Mouse (Mus musculus): ENCODE measurements at regions not wholly inside any gene's neighbourhood (a gene's known extent, or its start where the extent isn't known, plus 50 kb on each side); places are given as distances from the start of the nearest gene placed in this dataset.

DNA sequence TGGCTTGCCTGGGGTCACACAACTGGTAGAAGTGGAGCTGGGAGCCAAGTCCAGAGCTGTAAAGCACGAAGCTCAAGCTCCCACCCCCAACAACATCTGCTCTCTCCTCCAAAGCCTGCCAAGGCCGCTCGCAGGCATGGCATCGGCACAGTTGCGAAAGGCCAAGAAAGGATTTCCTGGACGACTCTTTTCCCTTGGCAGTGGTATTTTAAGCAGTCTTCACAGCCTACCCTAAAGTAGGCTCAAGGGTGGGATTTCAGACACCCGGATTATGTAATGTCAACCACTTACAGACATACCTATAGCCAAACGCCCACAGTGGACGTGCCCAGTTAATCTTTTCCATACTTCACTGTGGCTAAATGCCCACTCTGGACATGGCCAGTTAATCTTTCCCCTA lies 162.6 kb downstream of the Inhbb start:
- DNase-seq (ENCODE audit: low read depth, low spot score): no peak

DNA sequence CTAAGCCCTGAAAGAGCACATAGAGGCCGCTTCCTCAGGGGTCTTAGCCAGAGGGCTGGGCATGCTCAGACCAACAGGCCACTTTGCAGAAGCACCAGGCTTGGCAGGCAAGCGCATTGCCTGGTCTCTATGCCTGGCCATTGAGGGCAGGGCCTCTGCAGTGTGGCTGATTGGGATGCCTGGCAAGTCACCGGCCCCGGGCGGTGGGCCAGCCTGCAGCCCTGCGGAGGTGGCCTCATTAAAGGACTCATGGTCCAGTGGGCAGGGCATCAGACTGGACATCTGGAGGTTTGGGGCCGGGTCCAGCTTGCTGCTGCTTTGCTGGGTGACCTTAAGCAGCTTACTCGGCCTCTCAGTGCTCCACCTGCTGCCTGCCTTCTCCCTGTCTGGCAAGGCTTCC lies 165.3 kb downstream of the Inhbb start:
- no peak for DNase-seq (ENCODE audit: low read depth, low spot score)

- no peak for DNase-seq (ENCODE audit: low read depth, low spot score)
Observed at GRCm38 (mm10) chr1:119256097-119256473, 166.0 kb downstream of the Inhbb start.

DNA sequence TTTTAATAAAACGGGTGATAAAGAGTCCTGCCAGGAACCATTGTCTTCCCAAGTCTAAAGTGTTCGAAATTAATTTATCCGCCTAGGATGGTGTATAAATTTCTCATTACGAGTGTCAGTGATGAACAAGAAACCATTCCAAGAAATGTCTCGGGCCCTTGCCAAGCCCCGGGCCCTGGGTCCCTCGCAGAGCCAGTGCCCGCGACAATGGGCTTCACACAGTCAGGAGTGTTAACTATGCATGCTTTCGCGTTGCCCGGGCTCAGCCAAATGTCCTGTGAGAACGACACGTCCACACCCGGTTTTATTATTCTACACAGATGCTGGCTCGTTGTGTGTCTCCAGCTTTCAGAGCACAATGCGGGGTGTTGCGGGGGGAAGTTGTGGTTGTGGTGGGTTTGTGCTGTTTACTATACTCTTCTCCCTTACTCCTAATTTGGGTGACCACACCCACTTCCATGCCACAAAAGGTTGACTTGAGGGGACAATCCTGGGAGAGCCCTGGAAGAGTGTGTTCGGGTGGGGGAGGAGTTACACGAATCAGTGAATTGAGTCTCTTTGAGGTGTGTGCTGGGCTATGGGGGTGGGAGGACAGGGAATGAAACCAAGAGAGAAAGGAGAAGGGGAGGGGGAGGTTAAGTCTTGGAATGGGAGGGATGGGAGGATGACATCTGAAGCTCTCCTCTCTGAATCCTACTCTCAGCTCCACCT lies 166.5 kb downstream of the Inhbb start:
- no peak for DNase-seq (ENCODE audit: low read depth, low spot score)

DNA sequence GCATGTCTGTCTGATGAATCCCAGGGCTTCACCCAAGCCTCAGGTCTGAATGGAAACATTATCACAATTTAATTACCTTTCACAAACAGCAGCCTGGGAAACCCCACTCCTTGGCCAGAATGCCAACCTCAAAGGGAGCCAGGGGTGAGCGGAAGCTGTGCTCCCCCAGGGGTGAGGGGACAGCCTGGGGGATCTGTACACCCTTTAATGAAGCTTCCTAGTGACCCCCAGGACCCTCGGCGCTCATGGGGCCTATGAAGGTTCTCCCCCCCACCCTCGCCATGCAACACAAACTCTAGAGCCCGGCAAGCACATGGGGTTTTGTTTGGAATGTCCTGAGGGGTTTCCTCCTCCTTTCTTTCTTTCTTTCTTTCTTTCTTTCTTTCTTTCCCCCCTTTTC lies 167.1 kb downstream of the Inhbb start:
- no peak for DNase-seq (ENCODE audit: low read depth, low spot score)

DNA sequence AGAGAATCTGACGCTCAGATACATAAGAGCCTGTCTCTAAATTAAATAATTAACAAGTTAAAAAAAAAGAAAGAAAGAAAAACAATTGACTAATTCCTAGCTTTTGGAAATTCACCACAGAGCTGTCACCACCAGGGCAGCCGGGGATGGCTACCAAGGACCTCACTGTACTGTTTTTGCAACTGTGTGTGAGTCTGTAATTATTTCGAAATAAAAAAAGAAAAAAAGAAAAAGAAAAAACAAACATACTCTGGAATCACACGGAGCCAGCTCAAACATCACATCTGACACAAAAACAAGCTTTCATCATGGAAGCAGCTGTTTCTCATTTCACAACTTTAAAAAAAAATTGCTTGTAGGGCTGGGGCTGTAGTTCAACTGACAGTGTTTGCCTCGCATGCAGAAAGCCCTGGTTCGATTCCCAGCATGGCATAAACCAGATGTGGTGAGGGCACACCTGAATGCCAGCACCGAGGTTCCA lies 168.6 kb downstream of the Inhbb start:
- no peak for DNase-seq (ENCODE audit: low read depth, low spot score)

DNA sequence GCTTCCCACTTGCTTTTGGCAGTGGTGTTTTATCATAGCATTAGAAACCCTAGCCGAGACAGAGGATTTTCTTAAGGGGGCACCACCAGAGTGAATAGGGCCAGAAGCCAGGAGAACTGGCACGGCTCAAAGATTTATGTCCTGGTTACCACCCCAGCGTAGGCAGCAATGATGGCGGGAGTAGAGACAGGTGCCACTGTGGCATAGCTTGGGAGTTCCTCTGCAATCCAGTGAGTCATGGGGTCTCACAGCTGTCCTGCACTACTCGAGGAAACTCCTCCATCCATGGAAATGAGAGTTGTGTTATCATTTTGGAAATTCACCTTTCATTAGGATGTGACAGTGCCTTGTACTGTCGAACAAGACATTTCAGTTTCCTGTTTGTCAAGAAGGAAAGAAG lies 169.6 kb downstream of the Inhbb start:
- DNase-seq (ENCODE audit: low read depth, low spot score): no peak

DNA sequence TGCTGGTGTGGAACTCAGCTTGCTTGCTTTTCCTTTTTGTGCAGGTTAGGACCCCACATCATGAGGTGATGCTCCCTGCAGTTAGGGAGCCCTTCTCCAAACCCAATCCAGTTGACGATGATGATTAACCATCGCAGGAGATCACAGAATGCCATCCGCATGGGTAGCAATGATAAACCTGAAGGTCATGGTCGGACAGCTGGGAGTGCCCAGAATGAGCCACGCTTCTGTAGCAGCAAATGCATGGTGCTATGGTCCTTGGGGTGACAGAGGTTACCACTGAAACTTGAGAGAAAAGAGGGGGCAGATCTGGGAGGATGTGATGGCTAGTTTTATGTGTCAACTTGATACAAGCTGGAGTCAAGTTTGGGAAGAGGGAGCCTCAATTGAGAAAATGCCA lies 170.3 kb downstream of the Inhbb start:
- no peak for DNase-seq (ENCODE audit: low read depth, low spot score)

DNA sequence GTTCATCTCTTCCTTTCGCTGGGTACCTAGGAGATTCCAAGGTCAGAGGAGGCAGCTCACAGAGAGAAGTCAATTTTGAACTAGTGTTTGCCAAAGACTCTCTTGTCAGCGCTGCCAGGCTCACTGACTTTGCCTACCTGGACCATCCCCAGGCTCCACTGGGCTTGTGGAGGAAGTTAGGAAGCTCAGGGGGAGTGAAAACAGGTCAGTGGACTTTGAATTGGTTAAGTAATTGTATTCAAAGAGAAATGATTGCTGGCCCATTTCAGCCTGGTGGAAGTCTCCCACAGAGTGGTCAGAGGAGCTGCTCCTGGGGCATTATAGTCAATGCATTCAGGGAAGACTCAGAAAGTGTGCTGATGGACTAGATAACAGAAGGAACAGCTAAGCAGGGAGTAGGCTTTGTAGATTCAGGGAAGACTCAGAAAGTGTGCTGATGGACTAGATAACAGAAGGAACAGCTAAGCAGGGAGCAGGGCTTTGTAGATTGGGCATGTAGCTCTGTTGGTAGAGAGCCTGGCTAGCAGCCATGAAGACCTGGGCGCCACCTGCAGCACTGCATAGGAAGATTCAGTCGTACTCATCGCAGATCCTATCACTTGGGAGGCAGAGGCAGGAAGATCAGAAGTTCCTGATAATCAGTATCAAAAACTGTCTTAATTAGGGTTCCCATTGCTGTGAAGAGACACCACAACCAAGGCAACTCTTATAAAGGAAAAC lies 173.1 kb downstream of the Inhbb start:
- DNase-seq (ENCODE audit: low read depth, low spot score): no peak

- no peak for DNase-seq (ENCODE audit: low read depth, low spot score)
Observed at GRCm38 (mm10) chr1:119247117-119247516, 174.9 kb downstream of the Inhbb start.

GRCm38 (mm10) chr1:119238463-119238862 lies 183.6 kb downstream of the Inhbb start:
- no peak for DNase-seq (ENCODE audit: low read depth, low spot score)

DNA sequence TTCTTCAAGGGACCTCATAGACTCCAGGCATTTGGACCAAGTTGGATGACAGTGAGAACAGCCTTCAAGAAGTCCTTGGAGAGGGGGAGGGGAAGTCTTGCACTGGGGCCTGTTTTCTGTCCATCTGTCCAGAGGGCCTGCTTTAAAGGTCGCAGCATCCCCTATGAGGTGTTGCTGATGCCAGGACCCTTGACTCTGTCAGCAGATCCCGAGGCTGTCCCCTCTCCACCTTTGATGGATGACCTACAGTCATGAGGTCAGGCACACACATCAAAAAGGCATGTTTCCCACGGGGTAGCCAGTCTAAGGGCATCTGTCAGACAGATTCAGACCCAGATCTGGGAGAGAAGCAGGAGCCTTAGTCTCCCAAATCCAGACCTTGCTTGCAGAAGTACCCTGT lies 183.4 kb upstream of the Gli2 start:
- DNase-seq (ENCODE audit: low read depth, low spot score): no peak

DNA sequence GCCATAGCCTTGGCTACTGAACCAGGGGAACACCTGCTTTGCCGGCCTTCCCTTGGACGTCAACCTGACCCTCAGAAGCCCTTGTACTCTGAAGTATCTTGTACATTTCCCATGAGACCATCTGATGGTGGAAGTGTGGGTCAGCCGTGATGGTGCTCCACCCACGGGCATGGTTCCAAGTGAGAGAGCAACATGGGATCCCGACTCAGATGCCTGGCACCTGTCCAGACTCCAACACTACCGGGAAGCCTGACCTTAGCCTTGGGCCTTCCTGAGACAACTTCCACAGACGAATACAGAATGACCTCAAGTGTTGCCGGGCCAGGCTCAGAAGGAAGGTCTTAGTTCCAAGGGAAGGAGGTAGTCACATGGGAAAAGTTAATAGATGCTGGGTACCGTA lies 181.0 kb upstream of the Gli2 start:
- no peak for DNase-seq (ENCODE audit: low read depth, low spot score)

DNA sequence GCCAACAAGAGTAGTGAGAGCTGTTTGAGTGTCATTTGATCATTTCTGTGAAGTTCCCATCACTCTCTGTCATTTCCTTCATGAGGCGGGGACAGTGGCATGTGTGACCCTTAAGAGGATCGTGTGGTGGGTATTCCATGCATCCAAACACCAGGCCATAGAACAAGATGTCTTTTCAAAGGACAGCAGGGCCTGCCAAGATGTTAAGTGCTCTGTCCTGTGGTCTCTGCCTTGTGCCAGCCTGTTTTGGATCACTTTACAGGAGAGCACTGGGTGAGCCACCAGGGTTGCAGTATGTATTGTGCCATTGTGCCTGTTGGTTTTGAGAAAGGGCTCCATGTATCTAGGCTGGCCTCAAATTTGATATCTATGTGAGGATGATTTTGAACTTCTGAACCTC lies 173.6 kb upstream of the Gli2 start:
- DNase-seq (ENCODE audit: low read depth, low spot score): no peak

GRCm38 (mm10) chr1:119223876-119224275 lies 170.5 kb upstream of the Gli2 start:
- no peak for DNase-seq (ENCODE audit: low read depth, low spot score)

- DNase-seq (ENCODE audit: low read depth, low spot score): no peak
Observed at GRCm38 (mm10) chr1:119221901-119222300, 168.5 kb upstream of the Gli2 start.

DNA sequence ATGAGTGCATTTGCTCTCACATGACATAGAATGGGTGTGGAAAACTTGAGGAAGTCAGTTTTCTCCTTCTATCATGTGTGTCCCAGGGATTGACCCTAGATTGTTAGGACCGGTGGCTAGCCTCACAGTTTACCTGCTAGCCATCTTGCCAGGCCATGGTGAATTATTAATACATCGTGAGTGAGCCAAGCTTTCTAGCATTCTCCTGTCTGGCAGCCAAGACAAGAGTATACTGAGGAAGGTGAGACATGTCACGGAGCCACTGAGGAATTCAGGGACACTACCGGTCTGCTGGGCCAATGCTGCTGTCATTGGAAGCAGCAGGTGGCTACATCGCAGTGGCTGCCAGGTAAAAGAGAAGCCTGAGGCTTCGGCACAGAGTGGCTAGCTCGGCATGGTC lies 167.6 kb upstream of the Gli2 start:
- DNase-seq (ENCODE audit: low read depth, low spot score): no peak

DNA sequence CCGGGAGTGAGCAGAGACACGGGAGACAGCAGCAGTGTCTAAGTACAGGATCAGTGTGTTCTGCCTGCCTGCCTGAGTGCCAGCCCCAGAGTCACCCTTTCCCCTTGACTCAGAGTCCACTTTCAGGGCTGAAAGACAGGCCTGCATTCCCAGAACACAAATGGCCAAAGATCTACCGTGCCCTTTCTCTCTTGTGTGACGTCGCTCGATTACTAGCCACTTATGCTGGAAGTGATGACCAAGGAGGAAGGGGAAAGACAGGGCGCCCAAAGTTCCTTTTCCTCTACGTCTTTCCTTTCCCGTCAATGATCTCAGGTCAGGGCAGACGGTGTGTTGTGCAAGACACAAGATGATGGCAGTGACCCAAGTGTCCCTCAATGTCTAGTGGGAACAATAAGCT lies 166.4 kb upstream of the Gli2 start:
- DNase-seq (ENCODE audit: low read depth, low spot score): no peak

DNA sequence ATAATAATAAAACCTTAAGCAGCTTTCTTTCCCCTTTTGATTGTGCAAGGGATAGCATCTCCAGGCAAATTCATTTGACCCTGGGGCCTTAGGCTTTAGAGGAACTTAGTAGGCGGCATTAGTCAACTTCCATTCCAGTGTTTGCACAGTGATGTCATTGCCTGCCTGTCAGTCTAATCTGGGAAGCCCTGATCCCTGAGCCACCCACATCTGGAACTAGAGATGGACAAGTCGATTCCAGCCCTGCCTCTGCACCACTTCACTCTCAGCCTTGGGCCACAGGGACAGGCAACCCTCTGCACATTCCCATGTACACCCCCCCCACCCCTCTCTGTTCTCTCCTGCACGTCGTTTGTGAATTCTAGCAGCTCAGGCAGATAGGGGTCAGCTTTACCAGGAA lies 164.0 kb upstream of the Gli2 start:
- DNase-seq (ENCODE audit: low read depth, low spot score): no peak

DNA sequence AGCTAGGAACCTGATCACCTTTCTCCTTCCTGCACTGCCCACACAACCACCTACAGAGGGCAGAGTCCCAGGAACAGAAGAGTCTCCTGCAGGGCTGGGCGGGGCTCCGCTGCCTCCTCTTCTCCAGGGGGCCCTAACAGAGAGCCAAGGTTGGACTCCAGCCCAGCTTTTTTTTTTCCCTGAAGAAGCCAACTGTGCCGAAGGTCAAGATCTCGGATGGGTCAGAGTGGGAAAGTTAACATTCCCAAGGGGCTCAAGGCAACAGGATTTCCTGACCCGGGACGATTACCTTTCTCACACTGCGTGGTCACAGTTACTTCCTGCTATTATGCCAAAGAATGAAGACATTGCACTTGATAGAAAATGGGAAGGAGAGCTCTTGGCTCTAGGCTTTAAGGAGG lies 156.2 kb upstream of the Gli2 start:
- no peak for DNase-seq (ENCODE audit: low read depth, low spot score)

GRCm38 (mm10) chr1:119202456-119202855 lies 149.0 kb upstream of the Gli2 start:
- DNase-seq (ENCODE audit: low read depth, low spot score): no peak

DNA sequence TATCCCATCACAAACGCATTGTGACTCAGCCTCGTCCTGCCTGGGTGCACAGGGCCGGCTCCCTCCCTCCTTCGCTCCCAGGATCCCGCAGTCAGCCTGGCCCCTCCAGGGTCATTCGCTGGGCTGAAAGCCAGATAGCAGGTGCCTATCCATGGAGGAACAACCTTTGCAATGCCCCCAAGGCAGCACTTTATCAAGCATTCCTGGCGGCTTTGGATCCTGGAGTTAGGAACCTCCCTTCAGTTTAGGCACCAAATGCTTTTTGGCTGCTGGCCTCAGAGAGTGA lies 143.9 kb upstream of the Gli2 start:
- no peak for DNase-seq (ENCODE audit: low read depth, low spot score)

GRCm38 (mm10) chr1:119196674-119197414 lies 143.4 kb upstream of the Gli2 start:
- no peak for DNase-seq (ENCODE audit: low read depth, low spot score)
